Mouse (Mus musculus) neural tube, embryonic 14.5 days (tissue): ENCODE measurements around the gene Cd160. TPM values are rescaled to one million over a fixed set of nuclear protein-coding genes. Genes with fewer than 3 reads are reported as not detected.

ENCODE experiments used
- ATAC-seq: fragments of 200-750 bp; cut with Nextera tagmentation; 2 replicates; pipeline ENCODE4 v1.8.0; 2017; ENCODE audit warnings: low read depth, mild to moderate bottlenecking, moderate TSS enrichment, moderate library complexity
- H3K27ac ChIP-seq: fragments of 300-500 bp; sonication (generic); 2 replicates; pipeline ENCODE4 v1.5.1; 2014; ENCODE audit warnings: low read depth, mild to moderate bottlenecking, control low read depth, low read length, moderate library complexity, mixed read lengths
- H3K27me3 ChIP-seq: fragments of 300-500 bp; sonication (generic); 2 replicates; pipeline ENCODE4 v1.6.1; 2014; ENCODE audit warnings: low read length; ENCODE audit not compliant: control insufficient read depth, insufficient read depth
- H3K36me3 ChIP-seq: fragments of 300-500 bp; sonication (generic); 2 replicates; pipeline ENCODE4 v1.6.1; 2014; ENCODE audit warnings: low read length, mixed read lengths; ENCODE audit not compliant: control insufficient read depth, insufficient read depth
- H3K4me1 ChIP-seq: fragments of 300-500 bp; sonication (generic); 2 replicates; pipeline ENCODE4 v1.6.1; 2014; ENCODE audit warnings: low read length; ENCODE audit not compliant: control insufficient read depth, insufficient read depth
- H3K4me2 ChIP-seq: fragments of 300-500 bp; sonication (generic); 2 replicates; pipeline ENCODE4 v1.6.1; 2014; ENCODE audit warnings: mild to moderate bottlenecking, low read depth, low read length, control low read depth
- H3K4me3 ChIP-seq: fragments of 300-500 bp; sonication (generic); 2 replicates; pipeline ENCODE4 v1.5.1; 2014; ENCODE audit warnings: low read depth, low read length, control low read depth, mixed read lengths
- H3K9ac ChIP-seq: fragments of 300-500 bp; sonication (generic); replicated peaks from 2 replicates; pipeline ENCODE4 v1.6.1; 2014; ENCODE audit warnings: low read depth, mild to moderate bottlenecking, control low read depth, low read length, mixed read lengths
- H3K9me3 ChIP-seq: fragments of 300-500 bp; sonication (generic); 2 replicates; pipeline ENCODE4 v1.6.1; 2016; ENCODE audit warnings: low read length; ENCODE audit not compliant: control insufficient read depth
- WGBS: fragments of 180-500 bp; shearing (Covaris S2); extraction: QIAGEN DNeasy Blood & Tissue Kit; methylation state at CpG from one replicate; pipeline ENCODE4 v1.1.7; 2014; 5-methylcytosine and 5-hydroxymethylcytosine counted together
- polyA plus RNA-seq: library from polyadenylated mRNA; unstranded; fragments of >200 nt; fragmentation: Nextera tagmentation; extraction: Ambion mirVana; gene quantifications from 2 replicates; pipeline ENCODE4 v1.2.1, GENCODE M21; 2014

Cd160 gene
- polyA plus RNA-seq, 1 experiment from 2014 or later = 0.48 TPM

- ATAC-seq = no peak
Observed at GRCm38 (mm10) chr3:96821581-96821980, 7.6 kb downstream of the Cd160 start.

GRCm38 (mm10) chr3:96820116-96820915, 8.8 kb downstream of the Cd160 start:
- ATAC-seq = no peak
- no peaks in the 10 kb centered on the region for H3K27me3 ChIP-seq
- no peak overlapping the region for H3K4me3 ChIP-seq
- WGBS = 86% methylated on average over 6 of the region's 6 CpGs
- no peaks in the 10 kb centered on the region for H3K4me1 ChIP-seq
- H3K27ac ChIP-seq = no peak overlapping the region
- no peaks in the 10 kb centered on the region for H3K9me3 ChIP-seq
- H3K36me3 ChIP-seq = no peaks in the 10 kb centered on the region
- no peak overlapping the region for H3K4me2 ChIP-seq
- no peak overlapping the region for H3K9ac ChIP-seq

More at GRCm38 (mm10) chr3:96821581-96821980, 7.6 kb downstream of the Cd160 start:
- Histone ChIP-seq H3K36me3 (no peaks in the 10 kb centered on the region), H3K4me3 (no peak overlapping the region), H3K27me3 (no peaks in the 10 kb centered on the region), H3K27ac (no peak overlapping the region), H3K9ac (no peak overlapping the region), H3K9me3 (no peaks in the 10 kb centered on the region), H3K4me1 (no peaks in the 10 kb centered on the region), H3K4me2 (no peak overlapping the region)
- 90% methylated on average over 4 of the region's 4 CpGs for WGBS

- H3K4me2 ChIP-seq = no peak overlapping the region
- H3K27ac ChIP-seq = no peak overlapping the region
- no peak overlapping the region for H3K4me3 ChIP-seq
- no peaks in the 10 kb centered on the region for H3K4me1 ChIP-seq
- WGBS = 51% methylated on average over 6 of the region's 6 CpGs
- H3K27me3 ChIP-seq = no peaks in the 10 kb centered on the region
- ATAC-seq = no peak
- no peaks in the 10 kb centered on the region for H3K9me3 ChIP-seq
- H3K36me3 ChIP-seq = no peaks in the 10 kb centered on the region
- H3K9ac ChIP-seq = no peak overlapping the region
Observed at GRCm38 (mm10) chr3:96814342-96814741, 14.8 kb downstream of the Cd160 start.

GRCm38 (mm10) chr3:96813591-96814244, 15.4 kb downstream of the Cd160 start:
- H3K36me3 ChIP-seq = no peaks in the 10 kb centered on the region
- H3K4me3 ChIP-seq = no peak overlapping the region
- no peak overlapping the region for H3K4me2 ChIP-seq
- H3K27me3 ChIP-seq = no peaks in the 10 kb centered on the region
- 72% methylated on average over 7 of the region's 7 CpGs for WGBS
- no peak overlapping the region for H3K27ac ChIP-seq
- no peak for ATAC-seq
- no peak overlapping the region for H3K9ac ChIP-seq
- H3K4me1 ChIP-seq = no peaks in the 10 kb centered on the region
- no peaks in the 10 kb centered on the region for H3K9me3 ChIP-seq

GRCm38 (mm10) chr3:96813106-96813505, 16.0 kb downstream of the Cd160 start:
- 38% methylated on average over 9 of the region's 9 CpGs for WGBS
- no peak for ATAC-seq
- no peak overlapping the region for H3K9ac ChIP-seq
- H3K4me2 ChIP-seq = no peak overlapping the region
- H3K36me3 ChIP-seq = no peaks in the 10 kb centered on the region
- H3K4me1 ChIP-seq = no peaks in the 10 kb centered on the region
- no peaks in the 10 kb centered on the region for H3K9me3 ChIP-seq
- no peak overlapping the region for H3K4me3 ChIP-seq
- no peaks in the 10 kb centered on the region for H3K27me3 ChIP-seq
- H3K27ac ChIP-seq = no peak overlapping the region

GRCm38 (mm10) chr3:96812395-96813091, 16.6 kb downstream of the Cd160 start:
- Histone ChIP-seq H3K27ac (no peak overlapping the region), H3K4me3 (no peak overlapping the region), H3K4me2 (no peak overlapping the region), H3K9me3 (no peaks in the 10 kb centered on the region), H3K36me3 (no peaks in the 10 kb centered on the region), H3K9ac (no peak overlapping the region), H3K27me3 (no peaks in the 10 kb centered on the region), H3K4me1 (no peaks in the 10 kb centered on the region)
- peak; percentile 31; the same call in 1 of the 2 replicates for ATAC-seq
- 41% methylated on average over 20 of the region's 20 CpGs for WGBS

GRCm38 (mm10) chr3:96811232-96811631, 17.9 kb downstream of the Cd160 start:
- no peaks in the 10 kb centered on the region for H3K27me3 ChIP-seq

GRCm38 (mm10) chr3:96808651-96809050, 20.5 kb downstream of the Cd160 start:
- Histone ChIP-seq H3K27ac (no peak overlapping the region), H3K36me3 (no peaks in the 10 kb centered on the region), H3K4me2 (no peak overlapping the region), H3K9ac (no peak overlapping the region), H3K9me3 (no peaks in the 10 kb centered on the region), H3K27me3 (no peaks in the 10 kb centered on the region), H3K4me3 (no peak overlapping the region), H3K4me1 (no peaks in the 10 kb centered on the region)
- ATAC-seq = no peak
- 85% methylated on average over 3 of the region's 3 CpGs for WGBS

More at GRCm38 (mm10) chr3:96811232-96811631, 17.9 kb downstream of the Cd160 start:
- 87% methylated on average over 3 of the region's 3 CpGs for WGBS
- H3K4me1 ChIP-seq = no peaks in the 10 kb centered on the region
- ATAC-seq = no peak
- no peaks in the 10 kb centered on the region for H3K9me3 ChIP-seq
- no peak overlapping the region for H3K4me3 ChIP-seq
- no peak overlapping the region for H3K9ac ChIP-seq
- H3K4me2 ChIP-seq = no peak overlapping the region
- no peaks in the 10 kb centered on the region for H3K36me3 ChIP-seq
- no peak overlapping the region for H3K27ac ChIP-seq

- no peaks in the 10 kb centered on the region for H3K4me1 ChIP-seq
- no peaks in the 10 kb centered on the region for H3K9me3 ChIP-seq
- no peak overlapping the region for H3K4me3 ChIP-seq
- no peak overlapping the region for H3K27ac ChIP-seq
- H3K36me3 ChIP-seq = no peaks in the 10 kb centered on the region
- H3K4me2 ChIP-seq = no peak overlapping the region
- H3K9ac ChIP-seq = no peak overlapping the region
- no peak for ATAC-seq
- no peaks in the 10 kb centered on the region for H3K27me3 ChIP-seq
- 77% methylated on average over 3 of the region's 3 CpGs for WGBS
Observed at GRCm38 (mm10) chr3:96808136-96808535, 21.0 kb downstream of the Cd160 start.
